Mouse (Mus musculus): ENCODE measurements around the gene Dach1. TPM values are rescaled to one million over a fixed set of nuclear protein-coding genes. Genes with fewer than 3 reads are reported as not detected.
A peak's percentile ranks its signal among the peaks of the same experiment; 100 is the strongest.

The Dach1 gene
- polyA plus RNA-seq, 1 experiment from 2014 or later: 16.2 TPM

DNA sequence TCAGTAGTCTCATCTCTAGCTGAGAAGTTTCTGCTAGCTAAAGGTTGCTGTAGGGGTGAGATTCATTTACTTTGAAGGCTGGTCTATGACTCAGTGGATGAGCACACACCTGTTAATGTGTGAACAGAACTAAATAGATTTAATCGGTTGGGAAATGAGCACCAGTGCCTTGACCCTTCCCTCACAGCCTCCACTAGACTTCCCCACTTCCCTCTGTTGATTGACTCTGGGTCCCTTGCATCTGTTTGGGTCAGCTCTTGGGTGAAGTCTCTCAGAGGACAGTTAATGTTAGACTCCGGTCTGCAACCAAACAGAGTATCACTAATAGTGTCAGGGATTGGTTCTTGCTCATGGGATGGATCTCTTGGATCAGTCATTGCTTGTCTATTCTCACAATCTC, 227.2 kb downstream of the Dach1 start:
- Histone ChIP-seq H3K4me3 (no peak overlapping the region), H3K9ac (no peak overlapping the region), H3K36me3 (no peaks in the 10 kb centered on the region), H3K9me3 (no peaks in the 10 kb centered on the region), H3K27ac (replicated peaks) (no peak overlapping the region), H3K4me2 (no peak overlapping the region), H3K4me1 (replicated peaks) (no peaks in the 10 kb centered on the region), H3K27me3 (no peaks in the 10 kb centered on the region)
- ATAC-seq (ENCODE audit: low FRiP score, low read depth): no peak
- 95% methylated on average over 2 of the region's 2 CpGs for WGBS

DNA sequence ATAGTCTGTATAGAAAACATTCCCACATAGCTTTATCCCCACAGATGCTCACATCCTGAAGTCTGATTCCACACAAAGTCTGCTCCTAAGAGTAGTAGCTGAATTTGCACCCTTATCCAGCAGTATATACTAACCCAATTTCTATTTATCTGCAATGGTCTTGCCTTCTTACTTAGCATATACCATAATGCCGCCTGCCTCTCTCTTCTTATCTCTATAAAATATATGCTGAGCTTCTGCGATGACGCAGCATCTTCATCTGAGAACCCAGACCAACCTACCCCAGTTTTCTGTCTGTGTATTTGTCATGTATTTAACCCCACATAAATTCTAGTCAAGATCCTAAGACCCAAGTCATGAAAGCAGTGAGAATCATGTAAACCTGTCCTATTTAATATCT, 272.9 kb downstream of the Dach1 start:
- H3K9ac ChIP-seq: no peak overlapping the region
- no peak overlapping the region for H3K4me2 ChIP-seq
- H3K4me1 ChIP-seq (replicated peaks): no peaks in the 10 kb centered on the region
- no peaks in the 10 kb centered on the region for H3K36me3 ChIP-seq
- H3K9me3 ChIP-seq: no peaks in the 10 kb centered on the region
- no peak overlapping the region for H3K27ac ChIP-seq (replicated peaks)
- no peak for ATAC-seq (ENCODE audit: low FRiP score, low read depth)
- no peaks in the 10 kb centered on the region for H3K27me3 ChIP-seq
- H3K4me3 ChIP-seq: no peak overlapping the region
- WGBS: 97% methylated on average over 3 of the region's 3 CpGs

DNA sequence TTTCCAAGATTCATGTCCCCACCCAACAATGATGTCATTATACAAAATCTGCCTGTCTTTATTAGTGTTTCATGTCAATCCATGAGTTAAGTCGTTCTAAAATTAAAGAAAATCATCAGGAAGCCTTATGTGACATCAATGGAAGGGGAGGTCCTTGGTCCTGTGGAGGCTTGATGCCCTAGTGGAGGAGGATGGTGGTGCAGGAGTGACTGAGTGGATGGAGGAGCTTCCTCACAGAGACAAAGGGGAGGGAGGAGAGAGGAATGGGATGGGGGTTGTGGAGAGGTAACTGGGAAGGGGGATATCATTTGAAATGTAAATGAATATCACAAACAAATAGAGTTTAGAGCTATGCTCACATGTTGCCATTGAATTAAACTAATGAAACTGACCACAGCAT, 287.6 kb downstream of the Dach1 start:
- H3K9me3 ChIP-seq: no peaks in the 10 kb centered on the region
- H3K4me1 ChIP-seq (replicated peaks): no peaks in the 10 kb centered on the region
- ATAC-seq (ENCODE audit: low FRiP score, low read depth): no peak
- H3K36me3 ChIP-seq: no peaks in the 10 kb centered on the region
- WGBS: 52% methylated on average over 1 of the region's 1 CpGs
- no peak overlapping the region for H3K4me3 ChIP-seq
- H3K4me2 ChIP-seq: no peak overlapping the region
- H3K27ac ChIP-seq (replicated peaks): no peak overlapping the region
- H3K9ac ChIP-seq: no peak overlapping the region
- no peaks in the 10 kb centered on the region for H3K27me3 ChIP-seq

DNA sequence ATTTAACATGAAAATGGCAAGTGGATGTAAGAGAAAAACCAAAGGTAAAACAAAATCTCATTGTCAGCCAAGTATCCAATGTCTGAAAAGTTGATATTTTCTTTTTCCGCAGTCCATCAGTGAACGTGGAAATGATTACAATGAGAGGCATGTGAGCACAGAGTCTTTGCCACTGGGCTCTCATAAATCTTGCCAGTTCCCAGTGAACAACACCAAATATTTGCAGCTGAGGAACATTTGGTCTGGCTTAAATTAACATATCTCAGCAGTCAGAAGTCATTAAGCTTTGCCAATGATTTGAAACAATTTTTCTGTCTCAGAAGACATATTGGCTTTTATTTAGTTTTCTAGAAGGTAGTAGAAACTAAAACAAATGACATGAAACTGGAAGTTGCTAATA, 298.6 kb downstream of the Dach1 start:
- WGBS: 56% methylated on average over 2 of the region's 2 CpGs
- Histone ChIP-seq H3K4me3 (no peak overlapping the region), H3K9ac (no peak overlapping the region), H3K27me3 (no peaks in the 10 kb centered on the region), H3K27ac (replicated peaks) (no peak overlapping the region), H3K9me3 (no peaks in the 10 kb centered on the region), H3K36me3 (no peaks in the 10 kb centered on the region), H3K4me1 (replicated peaks) (peaks cover 6% of the 10 kb centered on the region), H3K4me2 (no peak overlapping the region)
- ATAC-seq (ENCODE audit: low FRiP score, low read depth): no peak

DNA sequence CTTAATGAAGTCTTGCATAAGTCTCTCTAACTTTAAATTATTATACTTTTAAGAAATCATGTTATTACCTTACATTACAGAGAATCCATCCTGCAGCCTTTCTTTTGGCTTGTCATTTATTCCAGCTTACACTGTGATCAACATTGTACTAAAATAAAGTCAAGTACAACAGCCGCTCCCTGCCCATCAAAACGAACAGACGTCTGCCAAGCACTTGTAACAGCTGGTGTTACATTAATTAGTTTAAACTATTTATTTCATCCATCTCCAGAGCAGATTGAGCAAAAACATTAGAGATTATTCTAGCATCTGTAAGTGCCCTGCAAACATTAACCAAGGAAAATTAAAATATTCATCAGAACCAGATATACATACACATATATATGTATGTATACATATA, 311.2 kb downstream of the Dach1 start:
- WGBS: 43% methylated on average over 3 of the region's 3 CpGs
- no peak overlapping the region for H3K4me3 ChIP-seq
- H3K9me3 ChIP-seq: no peaks in the 10 kb centered on the region
- H3K4me2 ChIP-seq: no peak overlapping the region
- H3K9ac ChIP-seq: no peak overlapping the region
- no peaks in the 10 kb centered on the region for H3K4me1 ChIP-seq (replicated peaks)
- no peak for ATAC-seq (ENCODE audit: low FRiP score, low read depth)
- H3K27me3 ChIP-seq: no peaks in the 10 kb centered on the region
- no peak overlapping the region for H3K27ac ChIP-seq (replicated peaks)
- no peaks in the 10 kb centered on the region for H3K36me3 ChIP-seq

DNA sequence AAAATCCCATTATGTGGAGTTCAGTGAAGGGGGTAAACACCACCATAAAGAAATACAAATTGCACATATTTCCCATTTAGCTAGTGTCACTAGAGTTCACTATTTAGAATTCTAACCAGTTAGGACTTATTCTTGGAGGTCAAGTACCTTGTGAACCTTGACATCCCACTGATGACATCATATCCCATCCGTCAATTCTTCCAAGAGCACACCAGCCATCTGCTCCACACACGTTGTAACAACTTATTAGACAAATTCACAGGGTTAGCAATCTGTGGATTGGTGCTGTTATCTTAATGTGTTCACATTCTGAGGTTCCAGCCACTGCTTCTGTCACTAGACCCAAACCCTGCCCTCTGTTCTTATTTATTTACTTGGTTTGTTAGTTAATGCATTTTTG, 312.3 kb downstream of the Dach1 start:
- no peak for ATAC-seq (ENCODE audit: low FRiP score, low read depth)
- Histone ChIP-seq H3K27me3 (no peaks in the 10 kb centered on the region), H3K4me3 (no peak overlapping the region), H3K27ac (replicated peaks) (no peak overlapping the region), H3K9me3 (no peaks in the 10 kb centered on the region), H3K36me3 (no peaks in the 10 kb centered on the region), H3K4me2 (no peak overlapping the region), H3K9ac (no peak overlapping the region), H3K4me1 (replicated peaks) (no peaks in the 10 kb centered on the region)
- 30% methylated on average over 2 of the region's 2 CpGs for whole genome bisulfite sequencing

DNA sequence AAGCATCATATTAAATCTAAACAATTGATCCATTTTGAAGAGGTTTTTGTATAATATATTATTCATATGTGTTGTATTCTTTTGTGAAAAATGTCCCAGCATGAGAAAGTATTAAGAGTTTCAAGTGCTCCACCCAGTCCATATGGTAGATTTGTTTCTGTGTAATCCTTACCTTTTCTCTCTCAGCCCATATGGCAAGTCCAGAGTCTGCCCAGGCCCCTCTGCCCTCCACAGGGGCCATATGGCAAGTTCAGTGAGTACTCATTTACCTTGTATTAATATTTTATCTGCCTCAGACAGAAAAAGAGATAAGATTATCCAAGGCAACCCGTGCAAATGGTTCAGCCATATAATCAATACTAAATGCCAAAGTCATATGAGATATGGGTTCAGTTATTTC, 314.2 kb downstream of the Dach1 start:
- no peak overlapping the region for H3K9ac ChIP-seq
- no peaks in the 10 kb centered on the region for H3K9me3 ChIP-seq
- H3K4me3 ChIP-seq: no peak overlapping the region
- H3K4me1 ChIP-seq (replicated peaks): no peaks in the 10 kb centered on the region
- H3K27ac ChIP-seq (replicated peaks): no peak overlapping the region
- WGBS: 37% methylated on average over 1 of the region's 1 CpGs
- no peaks in the 10 kb centered on the region for H3K36me3 ChIP-seq
- H3K27me3 ChIP-seq: no peaks in the 10 kb centered on the region
- ATAC-seq (ENCODE audit: low FRiP score, low read depth): no peak
- H3K4me2 ChIP-seq: no peak overlapping the region

DNA sequence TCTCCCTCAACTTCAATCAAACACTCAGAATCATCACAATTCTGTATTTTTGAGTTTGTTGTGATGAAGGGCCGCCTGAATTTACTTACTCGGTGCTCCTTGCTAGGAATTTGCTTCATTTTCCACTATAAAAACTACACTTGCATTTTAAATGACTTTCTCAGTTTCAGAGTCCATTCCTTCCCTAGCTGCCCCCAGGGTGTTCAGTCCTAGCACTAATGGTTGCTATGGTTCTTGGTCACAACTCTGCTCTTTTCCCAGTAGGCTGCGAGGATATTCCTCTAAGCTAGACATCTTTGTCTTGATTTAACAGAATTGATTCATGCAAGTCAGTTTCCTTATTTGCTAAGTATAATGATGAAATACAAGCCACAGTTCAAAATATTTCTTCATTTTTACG, 319.1 kb downstream of the Dach1 start:
- Histone ChIP-seq H3K4me1 (replicated peaks) (no peaks in the 10 kb centered on the region), H3K9me3 (no peaks in the 10 kb centered on the region), H3K4me2 (no peak overlapping the region), H3K27ac (replicated peaks) (no peak overlapping the region), H3K27me3 (no peaks in the 10 kb centered on the region), H3K36me3 (no peaks in the 10 kb centered on the region), H3K9ac (no peak overlapping the region), H3K4me3 (no peak overlapping the region)
- 63% methylated on average over 4 of the region's 4 CpGs for WGBS
- no peak for ATAC-seq (ENCODE audit: low FRiP score, low read depth)

DNA sequence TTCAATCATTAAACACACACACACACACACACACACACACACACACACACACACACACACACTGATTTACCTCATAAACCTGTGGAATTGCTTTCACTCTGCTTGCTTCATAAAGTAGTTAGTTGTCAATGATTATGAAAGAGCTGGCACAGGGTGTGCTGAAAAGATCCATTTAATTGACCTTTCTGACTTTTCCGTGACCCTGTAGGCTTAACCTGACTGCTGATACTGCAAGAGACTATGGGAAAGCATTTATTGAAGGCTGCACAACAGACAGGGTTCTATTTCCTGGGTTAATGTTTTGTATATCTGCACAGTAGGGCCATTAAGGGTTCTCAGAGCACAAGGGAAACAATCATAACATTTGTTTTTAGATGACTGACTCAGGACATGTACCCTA, 321.9 kb downstream of the Dach1 start:
- H3K9ac ChIP-seq: no peak overlapping the region
- no peak overlapping the region for H3K4me2 ChIP-seq
- no peak overlapping the region for H3K27ac ChIP-seq (replicated peaks)
- ATAC-seq (ENCODE audit: low FRiP score, low read depth): no peak
- H3K4me3 ChIP-seq: no peak overlapping the region
- H3K36me3 ChIP-seq: no peaks in the 10 kb centered on the region
- H3K27me3 ChIP-seq: no peaks in the 10 kb centered on the region
- H3K9me3 ChIP-seq: no peaks in the 10 kb centered on the region
- WGBS: 56% methylated on average over 1 of the region's 1 CpGs
- no peaks in the 10 kb centered on the region for H3K4me1 ChIP-seq (replicated peaks)

DNA sequence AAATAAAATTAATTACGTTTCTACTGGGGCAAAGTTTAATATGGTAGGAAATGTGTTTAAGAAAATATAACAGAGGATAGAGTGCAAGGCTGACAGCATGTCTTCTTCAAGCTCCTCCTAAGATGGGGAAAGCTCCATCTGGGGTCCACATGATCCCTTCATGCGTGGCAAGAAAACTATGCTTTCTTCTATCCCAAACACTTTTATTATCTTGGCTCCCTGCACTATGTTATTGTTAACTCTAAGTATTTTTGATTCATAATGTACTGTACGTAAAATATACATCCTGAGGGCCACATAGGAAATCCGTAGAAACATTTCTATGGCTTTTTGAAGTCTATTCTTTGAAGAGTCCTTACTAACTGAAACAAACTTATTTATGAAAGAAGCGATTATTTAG, 330.3 kb downstream of the Dach1 start:
- H3K4me2 ChIP-seq: no peak overlapping the region
- H3K9me3 ChIP-seq: no peaks in the 10 kb centered on the region
- H3K27me3 ChIP-seq: no peaks in the 10 kb centered on the region
- no peak overlapping the region for H3K4me3 ChIP-seq
- no peak overlapping the region for H3K27ac ChIP-seq (replicated peaks)
- WGBS: 92% methylated on average over 5 of the region's 5 CpGs
- H3K9ac ChIP-seq: no peak overlapping the region
- no peaks in the 10 kb centered on the region for H3K36me3 ChIP-seq
- H3K4me1 ChIP-seq (replicated peaks): no peaks in the 10 kb centered on the region
- no peak for ATAC-seq (ENCODE audit: low FRiP score, low read depth)

DNA sequence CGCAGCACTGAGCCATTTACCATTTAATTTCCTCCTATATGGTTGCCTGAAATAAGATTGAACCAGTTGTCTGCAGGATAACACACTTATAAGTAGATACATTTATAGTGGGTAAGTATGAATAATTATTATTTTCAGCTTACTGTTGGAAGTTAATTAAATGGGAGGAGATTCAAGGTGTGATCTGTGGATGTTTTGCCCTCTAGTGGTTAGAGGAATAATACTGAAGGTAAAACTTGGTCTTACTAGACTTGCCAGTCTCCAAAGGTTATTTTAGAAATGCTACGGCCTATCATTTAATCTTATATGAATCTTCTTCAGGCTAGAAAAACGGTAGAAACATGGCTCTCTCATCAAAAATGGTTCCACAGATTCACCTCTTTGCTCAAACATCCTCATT, 339.7 kb downstream of the Dach1 start:
- no peak for ATAC-seq (ENCODE audit: low FRiP score, low read depth)
- Histone ChIP-seq H3K4me1 (replicated peaks) (no peaks in the 10 kb centered on the region), H3K4me2 (no peak overlapping the region), H3K9ac (no peak overlapping the region), H3K36me3 (no peaks in the 10 kb centered on the region), H3K27me3 (no peaks in the 10 kb centered on the region), H3K9me3 (no peaks in the 10 kb centered on the region), H3K27ac (replicated peaks) (no peak overlapping the region), H3K4me3 (no peak overlapping the region)
- 81% methylated on average over 3 of the region's 3 CpGs for WGBS

DNA sequence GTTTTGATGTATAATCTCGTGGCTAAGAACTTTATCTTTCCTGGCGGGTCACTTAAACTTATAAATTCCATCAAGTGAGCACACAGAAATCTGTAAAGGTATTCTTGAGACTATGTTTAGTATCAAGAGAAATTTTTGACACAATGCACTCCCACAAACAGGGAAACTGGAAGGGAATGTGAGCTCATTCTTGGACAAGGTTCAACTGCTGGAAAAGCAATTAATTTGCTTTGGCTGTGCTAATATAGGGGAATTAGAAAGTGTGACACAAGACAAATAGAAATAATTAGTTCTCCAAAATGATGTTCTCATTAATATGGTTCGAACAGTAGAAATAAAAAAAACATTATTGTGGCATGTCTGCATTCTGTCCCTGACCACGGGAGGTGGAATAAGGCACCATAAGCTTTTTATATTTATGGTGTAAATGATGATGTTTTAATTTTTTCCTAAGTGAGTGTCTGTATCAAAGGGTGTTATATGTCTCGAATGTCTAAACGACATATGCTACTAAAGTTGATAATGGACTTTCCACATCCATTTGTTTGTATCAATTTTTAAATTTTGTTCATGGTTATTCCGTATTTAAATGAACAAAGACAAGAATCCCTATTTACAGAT, 354.9 kb downstream of the Dach1 start:
- Histone ChIP-seq H3K4me1 (replicated peaks) (0 out of 2 replicates have a peak, but pooled peaks cover 3% of the 10 kb centered on the region), H3K4me2 (no peak overlapping the region), H3K27ac (replicated peaks) (no peak overlapping the region), H3K27me3 (no peaks in the 10 kb centered on the region), H3K4me3 (no peak overlapping the region), H3K9me3 (no peaks in the 10 kb centered on the region), H3K9ac (no peak overlapping the region), H3K36me3 (no peaks in the 10 kb centered on the region)
- no peak for ATAC-seq (ENCODE audit: low FRiP score, low read depth)
- WGBS: 57% methylated on average over 7 of the region's 7 CpGs

DNA sequence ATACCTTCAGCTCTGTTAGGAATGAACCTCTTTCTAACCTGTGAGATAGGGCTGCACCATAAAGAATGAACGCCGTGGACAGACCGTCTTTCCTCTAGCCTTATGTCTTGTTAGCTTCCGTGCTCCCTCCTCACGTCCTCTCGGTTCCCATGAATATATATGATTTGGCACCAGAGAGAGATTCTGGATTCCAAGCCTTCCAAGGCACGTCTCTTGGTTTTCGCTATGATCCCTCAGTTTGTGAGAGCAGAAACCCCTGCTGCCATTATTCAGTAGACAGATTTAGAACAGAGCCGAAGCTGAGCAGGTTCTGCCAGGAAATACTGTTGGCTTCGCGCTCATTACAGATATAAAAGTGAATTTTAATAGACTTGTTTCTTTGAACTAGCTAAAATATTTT, 356.0 kb downstream of the Dach1 start:
- Histone ChIP-seq H3K27ac (replicated peaks) (0 out of 2 replicates have a peak overlapping the region, but pooled peaks have one; percentile 1), H3K9ac (no peak overlapping the region)

More for the DNA sequence above, 356.0 kb downstream of the Dach1 start:
- 51% methylated on average over 11 of the region's 11 CpGs for WGBS
- no peak overlapping the region for H3K4me3 ChIP-seq
- 0 out of 2 replicates have a peak, but pooled peaks cover 3% of the 10 kb centered on the region for H3K4me1 ChIP-seq (replicated peaks)
- H3K27me3 ChIP-seq: no peaks in the 10 kb centered on the region
- no peaks in the 10 kb centered on the region for H3K9me3 ChIP-seq
- no peak for ATAC-seq (ENCODE audit: low FRiP score, low read depth)
- no peaks in the 10 kb centered on the region for H3K36me3 ChIP-seq
- 0 out of 2 replicates have a peak overlapping the region, but pooled peaks have one; percentile 10 for H3K4me2 ChIP-seq

Data from hindbrain, embryonic 15.5 days (tissue).